Comparison of ENCODE assay signal across 8 mouse cellular contexts in genomic region chr1:36513718-36514117, GRCm38 (mm10). TPM values are rescaled to one million over a fixed set of nuclear protein-coding genes. Genes with fewer than 3 reads are reported as not detected.
DNase-seq lines count a peak whose midpoint lies in the region; ATAC-seq and TF ChIP-seq lines count a peak whose summit lies in the region.

No protein-coding gene starts in this region.

- no peak for ATAC-seq in forebrain, embryonic 12.5 days (ENCODE audit: low FRiP score)

- intact Hi-C loops in heart, adult 2 months (cut with DNase I): loop anchor here (1.0 kb wide), 1 partner anchor 31 kb away; no protein-coding TSS in a partner anchor

- TF ChIP-seq EP300 in heart, adult 2 months (IDR thresholded peaks at IDR 0.05; ENCODE audit: insufficient read depth, low read depth, low read length): no peak

- 0 out of 2 replicates have a peak, but pooled peaks cover 2% of the 10 kb centered on the region for H3K79me2 ChIP-seq in heart, adult 2 months (replicated peaks; ENCODE audit: control insufficient read depth, insufficient read depth, low read length)

- H3K4me2 ChIP-seq in forebrain, embryonic 12.5 days: peak overlapping the region; percentile 93

- peak; percentile 67 for TF ChIP-seq CTCF in heart, adult 2 months (IDR thresholded peaks at IDR 0.05)

- H3K9me3 ChIP-seq in forebrain, embryonic 12.5 days: no peaks in the 10 kb centered on the region
- H3K9me3 ChIP-seq in midbrain, embryonic 10.5 days (replicated peaks): no peaks in the 10 kb centered on the region

- H3K27me3 ChIP-seq in heart, adult 2 months (ENCODE audit: control insufficient read depth, insufficient read depth, low read length): no peaks in the 10 kb centered on the region
- H3K27me3 ChIP-seq in forebrain, embryonic 12.5 days: no peaks in the 10 kb centered on the region
- H3K27me3 ChIP-seq in midbrain, embryonic 10.5 days (ENCODE audit: low read depth, poor library complexity, severe bottlenecking): no peaks in the 10 kb centered on the region

- H3K27ac ChIP-seq in heart, adult 2 months: no peak overlapping the region
- no peak overlapping the region for H3K27ac ChIP-seq in forebrain, embryonic 12.5 days
- H3K27ac ChIP-seq in midbrain, embryonic 10.5 days (replicated peaks): no peak overlapping the region

- H3K4me1 ChIP-seq in heart, adult 2 months (ENCODE audit: control insufficient read depth, insufficient read depth, low read length): peaks cover 6% of the 10 kb centered on the region
- peaks cover 33% of the 10 kb centered on the region for H3K4me1 ChIP-seq in forebrain, embryonic 12.5 days
- peaks cover 31% of the 10 kb centered on the region for H3K4me1 ChIP-seq in midbrain, embryonic 10.5 days

- no peak for TF ChIP-seq POLR2A in heart, adult 2 months (IDR thresholded peaks at IDR 0.05; ENCODE audit: insufficient read depth, low read depth, low read length)

- H3K4me3 ChIP-seq in heart, adult 2 months: peak overlapping the region; percentile 68
- peak overlapping the region; percentile 97 for H3K4me3 ChIP-seq in forebrain, embryonic 12.5 days (replicated peaks)
- peak overlapping the region; percentile 97 for H3K4me3 ChIP-seq in midbrain, embryonic 10.5 days

- 58% methylated on average over 2 of the region's 2 CpGs for WGBS in heart, adult 2 months
- 44% methylated on average over 2 of the region's 2 CpGs for WGBS in forebrain, embryonic 12.5 days
- 43% methylated on average over 2 of the region's 2 CpGs for WGBS in midbrain, embryonic 10.5 days

- no peak overlapping the region for H3K9ac ChIP-seq in heart, adult 2 months (ENCODE audit: low read depth, low read length)
- H3K9ac ChIP-seq in forebrain, embryonic 12.5 days: no peak overlapping the region

- DNase-seq in heart, adult 2 months: no peak
- no peak for DNase-seq in heart, adult 9 months (ENCODE audit: low spot score in 2 of 2)
- peak; percentile 45 for DNase-seq in MEL-GATA-1-ER (ENCODE audit: extremely low read depth, low read depth)
- peak; percentile 63 for DNase-seq in kidney, postnatal 10 days
- peak; percentile 35 for DNase-seq in midbrain, embryonic 10.5 days (ENCODE audit: low spot score)
- no peak for DNase-seq in frontal cortex, postnatal 25 days (ENCODE audit: low spot score in 2 of 2)
- DNase-seq in layer of hippocampus, adult 8-10 months (ENCODE audit: low spot score in 2 of 2): no peak

- peaks cover 4% of the 10 kb centered on the region; the same call in 1 of the 2 replicates for H3K36me3 ChIP-seq in heart, adult 2 months (ENCODE audit: control insufficient read depth, insufficient read depth, low read length)
- peaks cover 21% of the 10 kb centered on the region for H3K36me3 ChIP-seq in forebrain, embryonic 12.5 days (replicated peaks)
- peaks cover 45% of the 10 kb centered on the region for H3K36me3 ChIP-seq in midbrain, embryonic 10.5 days

RNA-seq across cellular contexts. Expression of gene Cnnm3, which starts 2.1 kb away (rescaled TPM):
- 10 to 100 TPM; 11.1 to 15.1 TPM for total RNA-seq in heart, adult 2 months (2021)
- 14.1 and 15.6 TPM in 2 replicates for polyA plus RNA-seq in heart, adult 2 months (2012; rRNA removed)
- polyA plus RNA-seq in forebrain, embryonic 12.5 days (2016; fragmentation: Nextera tagmentation; extraction: Ambion mirVana): 3.4 and 4.5 TPM in 2 replicates
- polyA plus RNA-seq in midbrain, embryonic 10.5 days (2016; fragmentation: Nextera tagmentation; extraction: Ambion mirVana): 2.6 and 3.1 TPM in 2 replicates
- total RNA-seq in layer of hippocampus, adult 8-10 months (2022): 10 to 100 TPM; 33.3 to 47.2 (median 35.7) TPM

RNA-seq across cellular contexts. Expression of gene Ankrd23, which starts 23.0 kb away (rescaled TPM):
- total RNA-seq in heart, adult 2 months (2021): 100 to 1,000 TPM; 310 to 338 TPM
- polyA plus RNA-seq in heart, adult 2 months (2012; rRNA removed): 397 and 412 TPM in 2 replicates
- polyA plus RNA-seq in forebrain, embryonic 12.5 days (2016; fragmentation: Nextera tagmentation; extraction: Ambion mirVana): 14.8 and 15.0 TPM in 2 replicates
- polyA plus RNA-seq in midbrain, embryonic 10.5 days (2016; fragmentation: Nextera tagmentation; extraction: Ambion mirVana): 16.3 and 17.4 TPM in 2 replicates
- total RNA-seq in layer of hippocampus, adult 8-10 months (2022): 1 to 10 TPM; 3.7 to 7.7 (median 5.0) TPM

RNA-seq across cellular contexts. Expression of gene Gm42417, which starts 25.5 kb away (rescaled TPM):
- 100 to 1,000 TPM; 148 to 172 TPM for total RNA-seq in heart, adult 2 months (2021)
- polyA plus RNA-seq in heart, adult 2 months (2012; rRNA removed): 0.09 TPM in 1 of 2 replicates, not detected in the other
- polyA plus RNA-seq in forebrain, embryonic 12.5 days (2016; fragmentation: Nextera tagmentation; extraction: Ambion mirVana): 0.50 TPM in 1 of 2 replicates, not detected in the other
- polyA plus RNA-seq in midbrain, embryonic 10.5 days (2016; fragmentation: Nextera tagmentation; extraction: Ambion mirVana): 0.69 TPM in 1 of 2 replicates, not detected in the other
- total RNA-seq in layer of hippocampus, adult 8-10 months (2022): under 1 TPM in 1 of 4 experiments, not detected in 3; 0.38 TPM

RNA-seq across cellular contexts. Expression of gene Ankrd39, which starts 33.5 kb away (rescaled TPM):
- total RNA-seq in heart, adult 2 months (2021): 1 to 10 TPM; 6.2 to 6.3 TPM
- 11.1 TPM in 2 replicates for polyA plus RNA-seq in heart, adult 2 months (2012; rRNA removed)
- polyA plus RNA-seq in forebrain, embryonic 12.5 days (2016; fragmentation: Nextera tagmentation; extraction: Ambion mirVana): 16.7 and 17.9 TPM in 2 replicates
- 17.8 and 21.2 TPM in 2 replicates for polyA plus RNA-seq in midbrain, embryonic 10.5 days (2016; fragmentation: Nextera tagmentation; extraction: Ambion mirVana)
- 10 to 100 TPM; 10.3 to 18.2 (median 13.2) TPM for total RNA-seq in layer of hippocampus, adult 8-10 months (2022)

RNA-seq across cellular contexts. Expression of gene Cnnm4, which starts 42.3 kb away (rescaled TPM):
- total RNA-seq in heart, adult 2 months (2021): 1 to 10 TPM; 4.4 to 4.6 TPM
- polyA plus RNA-seq in heart, adult 2 months (2012; rRNA removed): 3.9 and 4.4 TPM in 2 replicates
- polyA plus RNA-seq in forebrain, embryonic 12.5 days (2016; fragmentation: Nextera tagmentation; extraction: Ambion mirVana): 9.9 and 11.3 TPM in 2 replicates
- 15.5 and 15.6 TPM in 2 replicates for polyA plus RNA-seq in midbrain, embryonic 10.5 days (2016; fragmentation: Nextera tagmentation; extraction: Ambion mirVana)
- 10 to 100 TPM; 14.8 to 17.9 (median 16.2) TPM for total RNA-seq in layer of hippocampus, adult 8-10 months (2022)

Comparison
In these comparisons a context has a peak if more than half of its experiments do, and no peak if none do; other contexts are left out.
1. DNase-seq: peak in MEL-GATA-1-ER (single experiment), kidney, postnatal 10 days (single experiment) and midbrain, embryonic 10.5 days (single experiment); none in heart, adult 2 months (0 of 2), heart, adult 9 months (0 of 2), frontal cortex, postnatal 25 days (0 of 2) and layer of hippocampus, adult 8-10 months (0 of 2).
2. RNA of gene Ankrd23, which starts 23.0 kb away (polyA plus RNA-seq): 397 to 412 TPM in heart, adult 2 months; 16.3 to 17.4 TPM in midbrain, embryonic 10.5 days and 14.8 to 15.0 TPM in forebrain, embryonic 12.5 days; every median in the first group is over 10 times any median in the second.
3. Peak in every context shown above with its lines, with median percentiles within 50 percentile points of each other: H3K4me3 ChIP-seq.